Mouse (Mus musculus) megakaryocyte, embryonic 14.5 days (primary cell): ENCODE data around the gene Actl7b. TPM values are rescaled to one million over a fixed set of nuclear protein-coding genes. Genes with fewer than 3 reads are reported as not detected.

Experiments used
- H3K27me3 ChIP-seq: replicated peaks from 2 replicates; pipeline ENCODE3; 2012; ENCODE audit warnings: inconsistent platforms
- H3K36me3 ChIP-seq: replicated peaks from 2 replicates; pipeline ENCODE3; 2012; ENCODE audit warnings: low read length, inconsistent platforms, mixed read lengths
- H3K4me1 ChIP-seq: 2 replicates; pipeline ENCODE4 v1.6.1; 2012; ENCODE audit warnings: inconsistent platforms
- H3K4me3 ChIP-seq: replicated peaks from 2 replicates; pipeline ENCODE3; 2012; ENCODE audit warnings: moderate library complexity, mild to moderate bottlenecking, inconsistent platforms
- H3K9me3 ChIP-seq: 2 replicates; pipeline ENCODE4 v1.6.1; 2012; ENCODE audit warnings: inconsistent platforms
- FLI1 ChIP-seq: IDR thresholded peaks from 2 replicates; pipeline ENCODE4 v1.6.1; 2012; ENCODE audit warnings: low read length, inconsistent platforms, mixed read lengths
- GATA1 ChIP-seq: IDR thresholded peaks from 3 replicates; pipeline ENCODE4 v1.6.1; 2012; ENCODE audit warnings: mixed read lengths, low read length, inconsistent platforms, borderline replicate concordance
- polyA plus RNA-seq: library from polyadenylated mRNA; stranded (reverse); fragments of >175 nt; gene quantifications from 2 replicates; pipeline ENCODE4 v1.2.3, GENCODE M21; 2012; ENCODE audit warnings: low replicate concordance; ENCODE audit not compliant: insufficient read depth

Gene Actl7b
- polyA plus RNA-seq, 1 experiment: 0.06 TPM

DNA sequence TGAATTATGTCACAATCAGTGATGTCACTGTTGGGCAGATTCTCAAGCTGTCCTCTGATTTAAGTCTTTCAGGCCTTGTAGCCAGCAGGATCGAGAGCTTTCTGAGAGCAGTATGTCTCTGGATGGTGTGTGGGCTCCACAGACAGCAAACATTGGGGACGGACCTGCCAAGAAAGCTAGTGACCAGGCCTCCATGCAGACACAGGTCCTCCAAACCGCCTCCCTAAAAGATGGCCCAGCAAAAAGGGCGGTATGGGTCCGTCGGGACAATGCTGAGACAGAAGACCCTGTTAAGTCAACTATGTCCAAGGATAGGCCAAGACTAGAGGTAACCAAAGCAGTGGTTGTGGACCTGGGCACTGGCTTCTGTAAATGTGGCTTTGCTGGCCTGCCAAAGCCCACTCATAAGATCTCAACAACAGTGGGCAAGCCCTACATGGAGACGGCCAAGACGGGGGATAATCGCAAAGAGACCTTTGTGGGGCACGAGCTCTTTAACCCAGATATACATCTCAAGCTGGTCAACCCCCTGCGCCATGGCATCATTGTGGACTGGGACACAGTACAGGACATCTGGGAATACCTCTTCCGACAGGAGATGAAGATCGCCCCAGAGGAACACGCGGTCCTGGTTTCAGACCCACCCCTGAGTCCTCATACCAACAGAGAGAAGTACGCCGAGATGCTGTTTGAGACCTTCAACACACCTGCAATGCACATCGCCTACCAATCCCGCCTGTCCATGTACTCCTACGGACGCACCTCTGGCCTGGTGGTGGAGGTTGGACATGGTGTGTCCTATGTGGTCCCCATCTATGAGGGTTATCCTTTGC is 2.3 kb upstream of the Actl7b start, which contains the start of gene Actl7a:
TSS of gene Actl7a (plus strand) at position 51 of the 833 bp plus-strand sequence.
- Histone ChIP-seq H3K9me3 (no peaks in the 10 kb centered on the region), H3K27me3 (peaks cover 5% of the 10 kb centered on the region), H3K4me3 (no peak within 1 kb of the TSS), H3K4me1 (peaks cover 4% of the 10 kb centered on the region; the same call in 1 of the 2 replicates), H3K36me3 (peaks cover 49% of the 10 kb centered on the region)
- no peak for TF ChIP-seq GATA1
- no peak for TF ChIP-seq FLI1

DNA sequence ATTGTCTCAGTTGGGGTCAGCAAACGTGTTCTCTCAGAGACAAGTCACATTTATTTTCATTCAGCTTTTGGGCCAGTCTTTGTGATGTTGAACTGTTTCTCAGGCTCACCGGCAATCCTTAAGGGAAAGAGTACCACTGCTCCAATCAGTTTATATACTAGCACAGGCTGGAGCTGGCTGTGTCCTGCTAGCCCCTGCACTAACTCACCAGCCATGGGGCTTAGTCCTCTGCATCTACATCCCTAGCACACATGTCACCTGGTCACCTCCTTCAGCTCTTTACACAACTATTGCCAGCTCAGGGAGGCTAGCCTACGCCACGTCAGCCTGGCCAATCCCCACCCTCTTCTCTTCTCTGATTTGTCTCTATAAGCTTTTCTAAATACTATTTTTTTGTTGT is 1.5 kb upstream of the Actl7b start:
- Histone ChIP-seq H3K9me3 (no peaks in the 10 kb centered on the region), H3K4me3 (no peak overlapping the region), H3K36me3 (peaks cover 42% of the 10 kb centered on the region), H3K4me1 (peaks cover 4% of the 10 kb centered on the region; the same call in 1 of the 2 replicates), H3K27me3 (peaks cover 5% of the 10 kb centered on the region)
- TF ChIP-seq FLI1 (no peak), GATA1 (no peak)

DNA sequence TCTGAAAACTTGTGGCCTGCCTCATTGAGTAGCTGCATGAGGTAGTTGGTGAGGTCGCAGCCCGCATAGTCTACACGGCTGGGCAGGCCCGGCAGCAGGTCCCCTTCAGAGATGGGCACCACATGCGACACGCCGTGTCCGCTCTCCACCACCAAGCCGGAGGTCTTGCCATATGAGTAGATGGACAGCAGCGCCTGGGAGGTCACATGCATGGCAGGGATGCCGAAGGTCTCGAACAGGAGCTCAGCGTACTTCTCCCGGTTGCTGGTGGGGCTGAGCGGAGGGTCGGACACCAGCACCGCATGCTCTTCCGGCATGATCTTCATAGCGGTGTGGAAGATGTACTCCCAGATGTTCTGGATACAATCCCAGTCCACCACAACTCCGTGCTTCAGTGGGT is 632 bp downstream of the Actl7b start:
- peaks cover 5% of the 10 kb centered on the region for H3K27me3 ChIP-seq
- H3K4me3 ChIP-seq: no peak overlapping the region
- H3K36me3 ChIP-seq: peaks cover 21% of the 10 kb centered on the region
- H3K4me1 ChIP-seq: peaks cover 4% of the 10 kb centered on the region; the same call in 1 of the 2 replicates
- H3K9me3 ChIP-seq: no peaks in the 10 kb centered on the region
- TF ChIP-seq GATA1: no peak
- TF ChIP-seq FLI1: no peak

DNA sequence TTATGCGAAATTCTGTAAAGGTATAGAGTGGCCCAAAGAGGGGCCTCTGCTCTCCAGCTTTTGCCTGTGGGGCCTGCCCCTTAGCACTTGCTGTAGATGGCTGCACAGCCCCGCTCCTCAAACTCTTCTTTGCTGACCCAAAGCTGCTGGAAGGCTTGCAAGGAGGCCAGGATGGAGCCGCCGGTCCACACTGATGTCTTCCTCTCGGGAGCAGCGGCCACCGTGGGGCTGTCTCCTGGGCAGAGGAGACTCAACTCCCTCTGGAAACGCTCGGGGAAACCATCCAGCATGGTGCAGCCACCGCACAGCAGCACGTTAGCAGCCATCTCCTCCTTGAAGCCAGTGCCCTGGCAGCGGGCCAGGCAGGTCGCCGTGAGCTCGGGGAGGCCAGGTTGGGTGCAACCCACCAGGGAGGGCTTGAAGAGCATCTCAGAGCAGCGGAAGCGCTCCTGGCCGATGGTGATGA is 1.2 kb downstream of the Actl7b start, which contains the start of gene Gm26657:
TSS of gene Gm26657 (plus strand) at position 51 of the 466 bp plus-strand sequence.
- peaks cover 16% of the 10 kb centered on the region for H3K36me3 ChIP-seq
- TF ChIP-seq FLI1 (no peak), GATA1 (no peak)
- peaks cover 5% of the 10 kb centered on the region for H3K27me3 ChIP-seq
- H3K4me3 ChIP-seq: no peak within 1 kb of the TSS
- H3K4me1 ChIP-seq: peaks cover 4% of the 10 kb centered on the region; the same call in 1 of the 2 replicates
- H3K9me3 ChIP-seq: no peaks in the 10 kb centered on the region

DNA sequence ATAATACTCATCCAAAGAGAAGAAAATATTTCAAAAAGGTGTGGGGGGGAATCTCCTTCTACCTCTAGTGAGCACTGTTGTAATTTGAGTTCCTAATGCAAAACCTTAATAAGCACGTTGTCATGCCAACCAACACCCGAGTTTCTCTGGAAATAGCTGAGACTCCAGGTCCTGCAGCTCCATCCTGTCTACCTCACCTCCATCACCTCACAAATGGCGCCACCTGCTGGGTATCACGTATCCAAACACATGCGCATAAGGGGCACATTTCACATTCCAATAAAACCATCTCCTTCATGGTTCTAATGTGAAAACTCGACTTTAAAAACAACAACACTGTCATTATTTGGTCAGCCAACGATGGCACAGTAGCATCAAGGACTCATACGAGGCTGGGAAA is 15.4 kb downstream of the Actl7b start:
- no peaks in the 10 kb centered on the region for H3K36me3 ChIP-seq
- no peaks in the 10 kb centered on the region for H3K27me3 ChIP-seq
- no peak overlapping the region for H3K4me3 ChIP-seq
- H3K9me3 ChIP-seq: peaks cover 11% of the 10 kb centered on the region
- TF ChIP-seq FLI1 (no peak), GATA1 (no peak)
- no peaks in the 10 kb centered on the region for H3K4me1 ChIP-seq

DNA sequence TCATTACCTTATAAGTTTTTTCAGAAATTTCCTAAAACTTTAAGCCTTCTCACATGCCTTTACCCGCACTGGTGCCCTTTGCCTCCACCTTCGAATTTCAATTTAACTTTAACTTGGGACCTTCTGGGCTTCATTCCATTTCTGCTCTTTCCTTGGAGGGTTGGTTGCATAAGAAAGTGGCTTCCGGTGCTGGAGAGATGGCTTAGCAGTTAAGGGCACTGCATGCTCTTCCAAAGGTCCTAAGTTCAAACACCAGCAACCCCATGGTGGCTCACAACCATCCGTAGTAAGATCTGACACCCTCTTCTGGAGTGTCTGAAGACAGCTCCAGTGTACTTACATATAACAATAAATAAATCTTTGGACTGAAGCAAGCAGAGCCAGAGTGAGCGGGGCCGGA is 18.0 kb downstream of the Actl7b start:
- Histone ChIP-seq H3K27me3 (peaks cover 2% of the 10 kb centered on the region), H3K4me3 (no peak overlapping the region), H3K36me3 (no peaks in the 10 kb centered on the region), H3K9me3 (peaks cover 11% of the 10 kb centered on the region), H3K4me1 (no peaks in the 10 kb centered on the region)
- TF ChIP-seq GATA1: no peak

DNA sequence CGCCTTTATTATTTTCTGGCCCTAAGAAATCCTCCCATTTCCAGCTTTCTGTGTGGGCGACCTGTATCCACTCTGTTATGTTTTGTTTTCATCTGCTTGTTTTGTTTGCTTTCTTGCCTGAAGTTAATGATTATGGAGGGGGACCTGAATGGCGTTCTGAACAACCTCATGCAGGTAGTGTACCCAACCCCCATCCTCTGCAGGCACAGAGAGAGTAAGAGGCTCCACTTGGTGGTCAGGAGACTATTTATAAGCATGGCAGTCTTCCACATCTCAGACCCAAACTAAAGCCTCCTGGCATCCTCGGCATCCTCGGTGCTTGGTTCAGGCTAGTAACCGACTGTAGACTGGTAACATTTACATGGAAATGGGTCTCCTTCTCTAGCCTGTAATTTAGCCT is 18.9 kb downstream of the Actl7b start:
- TF ChIP-seq FLI1 (no peak), GATA1 (no peak)
- no peak overlapping the region for H3K4me3 ChIP-seq
- peaks cover 2% of the 10 kb centered on the region for H3K27me3 ChIP-seq
- no peaks in the 10 kb centered on the region for H3K4me1 ChIP-seq
- H3K36me3 ChIP-seq: no peaks in the 10 kb centered on the region
- peaks cover 7% of the 10 kb centered on the region; the same call in 1 of the 2 replicates for H3K9me3 ChIP-seq

DNA sequence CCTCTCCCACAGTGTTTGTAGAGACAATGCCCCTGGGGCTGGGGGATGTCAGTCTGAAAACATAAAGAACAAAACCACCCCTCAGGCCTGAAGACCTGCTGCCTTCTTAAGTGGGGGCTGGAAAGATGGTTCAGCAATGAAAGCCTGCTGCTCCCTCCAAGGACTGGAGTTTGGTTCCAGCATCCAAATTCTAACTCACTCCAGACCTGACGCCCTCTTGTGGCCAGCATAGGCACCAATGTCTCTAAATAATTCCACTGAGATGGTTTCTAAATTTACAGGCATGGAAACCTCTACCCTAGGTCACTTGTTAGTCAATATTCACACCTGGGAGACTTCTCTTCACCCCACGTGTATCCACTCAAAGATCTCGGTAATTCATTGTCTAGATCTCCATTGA is 19.8 kb downstream of the Actl7b start:
- H3K4me1 ChIP-seq: no peaks in the 10 kb centered on the region
- TF ChIP-seq GATA1 (no peak), FLI1 (no peak)
- H3K4me3 ChIP-seq: no peak overlapping the region
- H3K27me3 ChIP-seq: peaks cover 2% of the 10 kb centered on the region
- H3K9me3 ChIP-seq: peaks cover 6% of the 10 kb centered on the region; the same call in 1 of the 2 replicates
- H3K36me3 ChIP-seq: no peaks in the 10 kb centered on the region

DNA sequence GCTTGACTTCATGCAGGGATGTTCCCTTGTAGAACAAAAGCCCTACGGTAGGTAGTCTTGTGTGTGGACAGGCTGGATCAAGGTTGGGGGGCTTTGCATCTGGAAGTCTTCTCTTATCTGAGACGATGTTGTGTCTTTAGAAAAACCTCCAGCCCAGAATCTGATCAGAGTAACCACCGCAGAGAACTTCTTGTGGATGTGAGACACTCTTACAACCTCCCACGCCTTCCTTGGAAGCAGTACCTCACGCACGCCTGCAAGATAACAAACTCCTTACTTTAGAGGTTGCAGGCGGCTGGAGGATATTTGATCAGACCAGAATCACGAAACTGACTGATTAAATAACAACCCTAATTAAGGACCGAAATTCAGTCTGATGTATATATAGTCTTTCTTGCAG is 20.8 kb downstream of the Actl7b start:
- no peak for TF ChIP-seq FLI1
- Histone ChIP-seq H3K36me3 (no peaks in the 10 kb centered on the region), H3K4me1 (no peaks in the 10 kb centered on the region), H3K27me3 (peaks cover 2% of the 10 kb centered on the region), H3K4me3 (no peak overlapping the region), H3K9me3 (no peaks in the 10 kb centered on the region)

DNA sequence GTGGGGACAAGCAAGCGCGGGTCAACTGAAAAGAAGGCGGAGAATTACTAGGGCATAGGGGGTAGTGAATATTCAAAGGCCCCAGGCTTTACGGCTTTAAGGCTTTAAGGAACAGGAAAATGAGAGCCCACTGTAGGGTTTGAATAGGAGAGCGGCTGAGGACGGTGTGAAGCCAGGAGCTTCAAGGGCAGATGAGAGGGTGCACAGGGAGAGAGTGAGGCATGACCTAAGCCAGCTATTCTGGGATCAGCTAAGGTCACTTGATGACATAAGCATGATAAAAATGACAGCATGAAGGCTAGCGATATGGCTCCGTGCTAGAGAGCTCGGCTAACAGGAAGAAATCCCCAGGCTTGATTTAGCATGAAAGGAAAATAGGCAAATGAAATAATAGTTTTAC is 21.8 kb downstream of the Actl7b start:
- TF ChIP-seq GATA1: no peak
- TF ChIP-seq FLI1: no peak
- H3K4me3 ChIP-seq: no peak overlapping the region
- H3K4me1 ChIP-seq: no peaks in the 10 kb centered on the region
- no peaks in the 10 kb centered on the region for H3K9me3 ChIP-seq
- H3K27me3 ChIP-seq: peaks cover 2% of the 10 kb centered on the region
- H3K36me3 ChIP-seq: no peaks in the 10 kb centered on the region
